Mouse (Mus musculus) midbrain, embryonic 14.5 days (tissue): ENCODE measurements around the gene Papln. TPM values are rescaled to one million over a fixed set of nuclear protein-coding genes. Genes with fewer than 3 reads are reported as not detected.

ENCODE experiments used
- ATAC-seq: fragments of 200-750 bp; cut with Nextera tagmentation; 2 replicates; pipeline ENCODE4 v1.8.0; 2017; ENCODE audit warnings: moderate number of reproducible peaks, moderate library complexity; ENCODE audit not compliant: low FRiP score, low TSS enrichment
- DNase-seq: peaks from one replicate; pipeline ENCODE4 v3.0.0-alpha.2; 2015
- H3K27ac ChIP-seq: fragments of 300-500 bp; sonication (generic); replicated peaks from 2 replicates; pipeline ENCODE4 v1.5.1; 2014; ENCODE audit warnings: mild to moderate bottlenecking, low read depth, low read length, moderate library complexity
- H3K27me3 ChIP-seq: fragments of 300-500 bp; sonication (generic); 2 replicates; pipeline ENCODE4 v1.6.1; 2014; ENCODE audit warnings: low read length, control low read depth, mixed read lengths; ENCODE audit not compliant: control insufficient read depth, insufficient read depth
- H3K36me3 ChIP-seq: fragments of 300-500 bp; sonication (generic); 2 replicates; pipeline ENCODE4 v1.6.1; 2014; ENCODE audit warnings: low read length, control low read depth; ENCODE audit not compliant: control insufficient read depth, insufficient read depth
- H3K4me1 ChIP-seq: fragments of 300-500 bp; sonication (generic); 2 replicates; pipeline ENCODE4 v1.6.1; 2014; ENCODE audit warnings: mild to moderate bottlenecking, antibody characterized with exemption, low read length, control low read depth; ENCODE audit not compliant: control insufficient read depth, insufficient read depth
- H3K4me2 ChIP-seq: fragments of 300-500 bp; sonication (generic); 2 replicates; pipeline ENCODE4 v1.6.1; 2014; ENCODE audit warnings: mild to moderate bottlenecking, low read length, moderate library complexity
- H3K4me3 ChIP-seq: fragments of 300-500 bp; sonication (generic); replicated peaks from 2 replicates; pipeline ENCODE4 v1.5.1; 2014; ENCODE audit warnings: low read depth, low read length
- H3K9ac ChIP-seq: fragments of 300-500 bp; sonication (generic); replicated peaks from 2 replicates; pipeline ENCODE4 v1.6.1; 2014; ENCODE audit warnings: mild to moderate bottlenecking, low read length, moderate library complexity
- H3K9me3 ChIP-seq: fragments of 300-500 bp; sonication (generic); 2 replicates; pipeline ENCODE4 v1.6.1; 2016; ENCODE audit warnings: low read length, control low read depth, mixed read lengths; ENCODE audit not compliant: control insufficient read depth
- WGBS: fragments of 180-500 bp; shearing (Covaris S2); extraction: QIAGEN DNeasy Blood & Tissue Kit; methylation state at CpG from one replicate; pipeline ENCODE4 v1.1.7; 2014; 5-methylcytosine and 5-hydroxymethylcytosine counted together
- polyA plus RNA-seq: library from polyadenylated mRNA; unstranded; fragments of >200 nt; fragmentation: Nextera tagmentation; extraction: Ambion mirVana; gene quantifications from 2 replicates; pipeline ENCODE4 v1.2.1, GENCODE M21; 2014

Gene Papln
- 0.11 and 0.24 TPM in 2 replicates for polyA plus RNA-seq

GRCm38 (mm10) chr12:83763311-83764043 lies at the start of gene Papln:
Gene Papln (plus strand): TSS chr12:83763634.
- ATAC-seq (peak; percentile 48; the same call in 1 of the 2 replicates), DNase-seq (peak; percentile 66)
- H3K9ac ChIP-seq, result peak within 1 kb of the TSS; percentile 34; the same call in 1 of the 2 replicates
- no peak within 1 kb of the TSS for H3K27ac ChIP-seq
- no peaks in the 10 kb centered on the region for H3K27me3 ChIP-seq
- H3K9me3 ChIP-seq, result no peaks in the 10 kb centered on the region
- peak within 1 kb of the TSS; percentile 56 for H3K4me2 ChIP-seq
- no peaks in the 10 kb centered on the region for H3K36me3 ChIP-seq
- peaks cover 12% of the 10 kb centered on the region for H3K4me1 ChIP-seq
- WGBS, result 19% methylated on average over 30 of the region's 31 CpGs
- H3K4me3 ChIP-seq, result peak within 1 kb of the TSS; percentile 19

- no peaks in the 10 kb centered on the region for H3K27me3 ChIP-seq
- ATAC-seq (no peak), DNase-seq (peak; percentile 87)
- H3K27ac ChIP-seq, result no peak overlapping the region
- no peak overlapping the region for H3K4me2 ChIP-seq
- WGBS, result 54% methylated on average over 2 of the region's 2 CpGs
- no peak overlapping the region for H3K9ac ChIP-seq
- no peaks in the 10 kb centered on the region for H3K9me3 ChIP-seq
- H3K36me3 ChIP-seq, result peaks cover 71% of the 10 kb centered on the region
- H3K4me3 ChIP-seq, result no peak overlapping the region
- no peaks in the 10 kb centered on the region for H3K4me1 ChIP-seq
These were observed 49.7 kb upstream of the Papln start for GRCm38 (mm10) chr12:83713749-83714148.

GRCm38 (mm10) chr12:83716416-83717184 lies 46.8 kb upstream of the Papln start:
- no peak overlapping the region for H3K9ac ChIP-seq
- H3K27me3 ChIP-seq, result no peaks in the 10 kb centered on the region
- peaks cover 82% of the 10 kb centered on the region for H3K36me3 ChIP-seq
- H3K4me1 ChIP-seq, result no peaks in the 10 kb centered on the region
- no peak overlapping the region for H3K27ac ChIP-seq
- H3K9me3 ChIP-seq, result no peaks in the 10 kb centered on the region
- WGBS, result 88% methylated on average over 15 of the region's 15 CpGs
- ATAC-seq (no peak), DNase-seq (no peak)
- no peak overlapping the region for H3K4me2 ChIP-seq
- no peak overlapping the region for H3K4me3 ChIP-seq

GRCm38 (mm10) chr12:83719431-83719830 lies 44.0 kb upstream of the Papln start:
- no peak overlapping the region for H3K4me3 ChIP-seq
- 100% methylated on average over 1 of the region's 1 CpGs for WGBS
- H3K9me3 ChIP-seq, result no peaks in the 10 kb centered on the region
- no peaks in the 10 kb centered on the region for H3K27me3 ChIP-seq
- H3K36me3 ChIP-seq, result peaks cover 80% of the 10 kb centered on the region
- no peaks in the 10 kb centered on the region for H3K4me1 ChIP-seq
- no peak for ATAC-seq
- H3K9ac ChIP-seq, result no peak overlapping the region
- H3K4me2 ChIP-seq, result no peak overlapping the region
- no peak overlapping the region for H3K27ac ChIP-seq
- DNase-seq, result no peak

GRCm38 (mm10) chr12:83721281-83721680 lies 42.2 kb upstream of the Papln start:
- WGBS, result 88% methylated on average over 6 of the region's 6 CpGs

GRCm38 (mm10) chr12:83723037-83723436 lies 40.4 kb upstream of the Papln start:
- no peak overlapping the region for H3K4me3 ChIP-seq
- no peaks in the 10 kb centered on the region for H3K4me1 ChIP-seq
- DNase-seq, result no peak
- H3K27me3 ChIP-seq, result no peaks in the 10 kb centered on the region
- H3K27ac ChIP-seq, result no peak overlapping the region
- peaks cover 84% of the 10 kb centered on the region for H3K36me3 ChIP-seq
- no peak for ATAC-seq
- no peak overlapping the region for H3K4me2 ChIP-seq
- 76% methylated on average over 3 of the region's 3 CpGs for WGBS
- no peak overlapping the region for H3K9ac ChIP-seq
- H3K9me3 ChIP-seq, result no peaks in the 10 kb centered on the region

More at GRCm38 (mm10) chr12:83721281-83721680, 42.2 kb upstream of the Papln start:
- DNase-seq (no peak), ATAC-seq (no peak)
- Histone ChIP-seq H3K27ac (no peak overlapping the region), H3K9ac (no peak overlapping the region), H3K4me2 (no peak overlapping the region), H3K4me1 (no peaks in the 10 kb centered on the region), H3K27me3 (no peaks in the 10 kb centered on the region), H3K36me3 (peaks cover 82% of the 10 kb centered on the region), H3K4me3 (no peak overlapping the region), H3K9me3 (no peaks in the 10 kb centered on the region)

GRCm38 (mm10) chr12:83726510-83727308 lies 36.7 kb upstream of the Papln start:
- H3K9ac ChIP-seq, result no peak overlapping the region
- H3K9me3 ChIP-seq, result no peaks in the 10 kb centered on the region
- no peaks in the 10 kb centered on the region for H3K4me1 ChIP-seq
- H3K4me3 ChIP-seq, result no peak overlapping the region
- H3K36me3 ChIP-seq, result peaks cover 93% of the 10 kb centered on the region
- H3K27ac ChIP-seq, result no peak overlapping the region
- no peak overlapping the region for H3K4me2 ChIP-seq
- H3K27me3 ChIP-seq, result no peaks in the 10 kb centered on the region
- ATAC-seq, result no peak
- WGBS, result 95% methylated on average over 12 of the region's 12 CpGs
- DNase-seq, result no peak

- 98% methylated on average over 5 of the region's 5 CpGs for WGBS
- Histone ChIP-seq H3K36me3 (peaks cover 96% of the 10 kb centered on the region), H3K27ac (no peak overlapping the region)
These were observed 31.2 kb upstream of the Papln start for GRCm38 (mm10) chr12:83732225-83732624.

More at GRCm38 (mm10) chr12:83732225-83732624, 31.2 kb upstream of the Papln start:
- DNase-seq, result no peak
- ATAC-seq, result no peak
- Histone ChIP-seq H3K4me3 (no peak overlapping the region), H3K27me3 (no peaks in the 10 kb centered on the region), H3K9ac (no peak overlapping the region), H3K4me2 (no peak overlapping the region), H3K4me1 (no peaks in the 10 kb centered on the region), H3K9me3 (no peaks in the 10 kb centered on the region)
